Mouse (Mus musculus) CH12.LX (cell line): ENCODE results near the gene Fam117a. TPM values are rescaled to one million over a fixed set of nuclear protein-coding genes. Genes with fewer than 3 reads are reported as not detected.

Experiments
- DNase-seq: peaks from one replicate; pipeline ENCODE4 v3.0.0-alpha.2; 2013; ENCODE audit errors: extremely low read depth
- H3K27ac ChIP-seq: 2 replicates; pipeline ENCODE4 v1.5.1; 2012; ENCODE audit warnings: low read depth, mild to moderate bottlenecking, control low read depth, moderate library complexity; ENCODE audit not compliant: insufficient read depth
- H3K27me3 ChIP-seq: replicated peaks from 2 replicates; pipeline ENCODE3; 2012; ENCODE audit warnings: inconsistent platforms
- H3K36me3 ChIP-seq, 2 experiments: replicated peaks in 1 of 2; 2 replicates each; pipeline versions ENCODE3 to v1.6.1; 2012; ENCODE audit warnings: inconsistent platforms in 1 of 2, low read length in 1 of 2, mild to moderate bottlenecking in 1 of 2, mixed read lengths in 1 of 2, moderate library complexity in 1 of 2; ENCODE audit not compliant: control insufficient read depth in 1 of 2, insufficient read depth in 1 of 2
- H3K4me1 ChIP-seq, 2 experiments: 2 replicates each; pipeline ENCODE4 v1.6.1; 2012; ENCODE audit warnings: inconsistent platforms in 1 of 2, moderate library complexity in 1 of 2; ENCODE audit not compliant: insufficient read depth in 2 of 2, control insufficient read depth in 1 of 2
- H3K4me2 ChIP-seq: 2 replicates; pipeline ENCODE4 v1.6.1; 2012; ENCODE audit warnings: low read depth, mild to moderate bottlenecking, control low read depth; ENCODE audit not compliant: poor library complexity, insufficient read depth, severe bottlenecking
- H3K4me3 ChIP-seq, 3 experiments: fragments of 150-350 bp in 1 of 3; sonication (generic) in 1 of 3; replicated peaks in 1 of 3; 2 replicates each; pipeline versions ENCODE3 to v1.5.1; 2011 to 2012; ENCODE audit warnings: low read depth in 2 of 3, low read length in 2 of 3, mild to moderate bottlenecking in 2 of 3, moderate library complexity in 2 of 3, control low read depth in 1 of 3, improper control_type of control experiment in 1 of 3, inconsistent platforms in 1 of 3, mixed read lengths in 1 of 3; ENCODE audit not compliant: poor library complexity in 1 of 3
- H3K79me2 ChIP-seq: replicated peaks from 2 replicates; pipeline ENCODE4 v1.6.1; 2012; ENCODE audit warnings: mild to moderate bottlenecking, moderate library complexity; ENCODE audit not compliant: control insufficient read depth, poor library complexity, insufficient read depth, severe bottlenecking; ENCODE audit errors: extremely low read depth
- H3K9ac ChIP-seq: 2 replicates; pipeline ENCODE4 v1.6.1; 2012; ENCODE audit warnings: low read depth, mild to moderate bottlenecking, control low read depth, moderate library complexity; ENCODE audit not compliant: insufficient read depth
- H3K9me3 ChIP-seq: replicated peaks from 2 replicates; pipeline ENCODE3; 2012; ENCODE audit warnings: low read length, inconsistent platforms, mixed read lengths
- CHD1 ChIP-seq: IDR thresholded peaks from 2 replicates; pipeline ENCODE4 v1.6.1; 2012; ENCODE audit warnings: low read depth, low read length, improper control_type of control experiment, inconsistent platforms
- ELF1 ChIP-seq: IDR thresholded peaks from 2 replicates; pipeline ENCODE4 v1.6.1; 2014; ENCODE audit warnings: low read depth, mild to moderate bottlenecking, inconsistent platforms, low read length, improper control_type of control experiment
- EP300 ChIP-seq: IDR thresholded peaks from 2 replicates; pipeline ENCODE4 v1.6.1; 2011; ENCODE audit warnings: low read length, improper control_type of control experiment
- GABPA ChIP-seq: IDR thresholded peaks from 2 replicates; pipeline ENCODE4 v1.6.1; 2012; ENCODE audit warnings: low read depth, low read length, improper control_type of control experiment, inconsistent platforms; ENCODE audit not compliant: insufficient replicate concordance
- HCFC1 ChIP-seq: IDR thresholded peaks from 2 replicates; pipeline ENCODE4 v1.6.1; 2012; ENCODE audit warnings: low read depth, mild to moderate bottlenecking, inconsistent platforms, low read length, improper control_type of control experiment
- IRF4 ChIP-seq: IDR thresholded peaks from 2 replicates; pipeline ENCODE4 v1.6.1; 2014; ENCODE audit warnings: low read depth, mild to moderate bottlenecking, inconsistent platforms, low read length, improper control_type of control experiment
- JUN ChIP-seq: IDR thresholded peaks from 2 replicates; pipeline ENCODE4 v1.6.1; 2011; ENCODE audit warnings: low read depth, mild to moderate bottlenecking, low read length, improper control_type of control experiment, moderate library complexity; ENCODE audit not compliant: insufficient read depth
- KAT2A ChIP-seq: IDR thresholded peaks from 2 replicates; pipeline ENCODE4 v1.6.1; 2012; ENCODE audit warnings: low read length, improper control_type of control experiment, inconsistent platforms; ENCODE audit not compliant: insufficient replicate concordance
- MAZ ChIP-seq: IDR thresholded peaks from 2 replicates; pipeline ENCODE4 v1.6.1; 2012; ENCODE audit warnings: low read depth, mild to moderate bottlenecking, inconsistent platforms, low read length, improper control_type of control experiment, moderate library complexity
- MEF2A ChIP-seq: IDR thresholded peaks from 2 replicates; pipeline ENCODE4 v1.6.1; 2014; ENCODE audit warnings: low read depth, mild to moderate bottlenecking, inconsistent platforms, low read length, improper control_type of control experiment, borderline replicate concordance
- MXI1 ChIP-seq: IDR thresholded peaks from 2 replicates; pipeline ENCODE4 v1.6.1; 2011; ENCODE audit warnings: mild to moderate bottlenecking, low read depth, low read length, improper control_type of control experiment
- MYC ChIP-seq: IDR thresholded peaks from 2 replicates; pipeline ENCODE4 v1.6.1; 2011; ENCODE audit warnings: low read depth, mild to moderate bottlenecking, improper control_type of control experiment, low read length
- NELFE ChIP-seq: IDR thresholded peaks from 2 replicates; pipeline ENCODE4 v1.6.1; 2011; ENCODE audit warnings: low read depth, low read length, improper control_type of control experiment
- PAX5 ChIP-seq: IDR thresholded peaks from 2 replicates; pipeline ENCODE4 v1.6.1; 2012; ENCODE audit warnings: low read length, inconsistent platforms, mixed read lengths
- POLR2A ChIP-seq: IDR thresholded peaks from 2 replicates; pipeline ENCODE4 v1.6.1; 2011; ENCODE audit warnings: low read depth, mild to moderate bottlenecking, improper control_type of control experiment, low read length
- POLR2AphosphoS2 ChIP-seq: IDR thresholded peaks from 2 replicates; pipeline ENCODE4 v1.6.1; 2011; ENCODE audit warnings: low read depth, low read length, improper control_type of control experiment
- RCOR1 ChIP-seq: conservative IDR thresholded peaks from 2 replicates; pipeline ENCODE4 v1.6.1; 2012; ENCODE audit warnings: low read depth, mild to moderate bottlenecking, inconsistent platforms, low read length, improper control_type of control experiment
- SMC3 ChIP-seq: IDR thresholded peaks from 2 replicates; pipeline ENCODE4 v1.6.1; 2011; ENCODE audit warnings: low read depth, low read length, improper control_type of control experiment
- TBP ChIP-seq: conservative IDR thresholded peaks from 2 replicates; pipeline ENCODE4 v1.6.1; 2011; ENCODE audit warnings: low read depth, low read length, improper control_type of control experiment
- TCF12 ChIP-seq: IDR thresholded peaks from 2 replicates; pipeline ENCODE4 v1.6.1; 2014; ENCODE audit warnings: low read depth, mild to moderate bottlenecking, inconsistent platforms, low read length, improper control_type of control experiment
- UBTF ChIP-seq: IDR thresholded peaks from 2 replicates; pipeline ENCODE4 v1.6.1; 2012; ENCODE audit warnings: low read depth, mild to moderate bottlenecking, inconsistent platforms, low read length, improper control_type of control experiment, moderate library complexity
- ZC3H11A ChIP-seq: IDR thresholded peaks from 2 replicates; pipeline ENCODE4 v1.6.1; 2012; ENCODE audit warnings: low read depth, mild to moderate bottlenecking, inconsistent platforms, low read length, improper control_type of control experiment
- ZMIZ1 ChIP-seq: IDR thresholded peaks from 2 replicates; pipeline ENCODE4 v1.6.1; 2012; ENCODE audit warnings: low read depth, mild to moderate bottlenecking, inconsistent platforms, low read length, improper control_type of control experiment
- ZNF384 ChIP-seq: IDR thresholded peaks from 2 replicates; pipeline ENCODE4 v1.6.1; 2012; ENCODE audit warnings: low read depth, low read length, improper control_type of control experiment, inconsistent platforms
- dilution Hi-C: fragments of 300-500 bp; cut with MboI; formaldehyde crosslinking; loops from 2 replicates; pipeline ENCODE4 v1.14.3; 2020; ENCODE audit warnings: low sequenced_read_pairs; ENCODE audit not compliant: extremely low pct_unique_long_range_greater_than_20kb, extremely low pct_ligation_motif_present
- in situ Hi-C: fragments of 300-500 bp; cut with MboI; formaldehyde crosslinking; loops from 3 replicates; pipeline ENCODE4 v1.14.3; 2019; ENCODE audit warnings: low sequenced_read_pairs, low pct_ligation_motif_present, low pct_unique_long_range_greater_than_20kb, mixed read lengths
- polyA plus RNA-seq: library from polyadenylated mRNA; unstranded; fragments of >175 nt; gene quantifications from 2 replicates; pipeline ENCODE4 v1.2.1, GENCODE M21; 2012; ENCODE audit warnings: low read depth; ENCODE audit not compliant: insufficient read length
- total RNA-seq, 2 experiments: library from RNA; depleted of rRNA; stranded (reverse); fragments of 300-350 nt in 1 of 2; fragments of >200 nt in 1 of 2; gene quantifications; 2 replicates each; pipeline ENCODE4 v1.2.3; 2012 to 2014

The Fam117a gene
- total and polyA plus RNA-seq, 3 experiments: 0.54 to 2.2 (median 0.91) TPM

GRCm38 (mm10) chr11:95394112-95394511 lies 57.3 kb downstream of the Fam117a start:
- no peak overlapping the region for H3K4me3 ChIP-seq
- in situ Hi-C loops (loop anchor here (25.0 kb wide), 1 partner anchor 268 kb away; the partner anchor contains the start of gene Phb), dilution Hi-C loops (no loop called here)
- no peak overlapping the region for H3K4me2 ChIP-seq
- H3K27ac ChIP-seq: no peak overlapping the region
- TF ChIP-seq GABPA: no peak
- no peak for TF ChIP-seq POLR2AphosphoS2
- TF ChIP-seq RCOR1: no peak
- peaks cover 6% of the 10 kb centered on the region for H3K27me3 ChIP-seq
- H3K9ac ChIP-seq: no peak overlapping the region
- no peaks in the 10 kb centered on the region for H3K9me3 ChIP-seq
- peaks cover 25 to 45% of the 10 kb centered on the region in 2 experiments for H3K36me3 ChIP-seq
- no peaks in the 10 kb centered on the region for H3K79me2 ChIP-seq
- H3K4me1 ChIP-seq: no peaks in the 10 kb centered on the region; a peak in 1 of 4 replicates
- no peak for DNase-seq

DNA sequence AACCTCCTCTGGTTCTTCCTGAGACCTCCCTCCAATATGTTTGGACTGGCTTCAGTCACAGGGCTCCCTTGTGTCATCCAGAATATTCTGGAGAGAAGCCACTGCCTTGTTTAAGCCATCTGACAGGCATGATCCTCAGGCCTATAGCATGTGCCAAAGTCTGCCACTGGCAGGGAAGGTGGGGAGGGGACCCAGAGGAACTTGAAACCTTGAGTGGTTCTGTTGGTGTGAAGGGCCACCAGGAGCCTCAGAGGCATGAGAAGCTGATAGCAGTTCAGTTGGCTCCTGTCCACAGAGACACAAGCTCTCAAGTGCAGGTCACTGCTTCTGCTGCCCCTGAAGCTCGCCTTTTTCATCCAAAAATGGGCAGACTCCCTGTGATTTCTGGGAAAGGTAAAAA lies 59.7 kb downstream of the Fam117a start:
- in situ Hi-C loops: loop anchor here (5.0 to 25.0 kb wide), 2 partner anchors 121 to 266 kb away; partner anchors contain the start of gene Phb

GRCm38 (mm10) chr11:95397843-95398835 lies 61.3 kb downstream of the Fam117a start:
- in situ Hi-C loops (loop anchor here (5.0 to 25.0 kb wide), 2 partner anchors 119 to 264 kb away; partner anchors contain the start of gene Phb), dilution Hi-C loops (no loop called here)
- no peak overlapping the region for H3K4me2 ChIP-seq
- no peak overlapping the region for H3K27ac ChIP-seq
- DNase-seq: peak; percentile 72
- H3K27me3 ChIP-seq: peaks cover 40% of the 10 kb centered on the region
- no peaks in the 10 kb centered on the region for H3K9me3 ChIP-seq
- peaks cover 0 to 6% of the 10 kb centered on the region in 2 experiments for H3K36me3 ChIP-seq
- H3K4me1 ChIP-seq: no peaks in the 10 kb centered on the region
- H3K9ac ChIP-seq: no peak overlapping the region
- H3K79me2 ChIP-seq: no peaks in the 10 kb centered on the region
- H3K4me3 ChIP-seq: no peak overlapping the region
- TF ChIP-seq PAX5 (no peak), ZMIZ1 (no peak), IRF4 (peak; percentile 16; the same call in 1 of the 2 replicates), MAZ (0 out of 2 replicates have a peak, but pooled peaks have one; percentile 40), GABPA (no peak), MXI1 (no peak), POLR2A (no peak), ZC3H11A (peak; percentile 84), ZNF384 (no peak), MEF2A (no peak), TBP (no peak), SMC3 (peak; percentile 98), UBTF (no peak), EP300 (no peak), NELFE (no peak; the same call in 1 of the 2 replicates)

More for the DNA sequence above, 59.7 kb downstream of the Fam117a start:
- no peak for TF ChIP-seq HCFC1
- TF ChIP-seq MXI1: no peak
- no peak for TF ChIP-seq ELF1
- no peak for TF ChIP-seq CHD1
- no peak for TF ChIP-seq JUN
- no peak for TF ChIP-seq ZMIZ1
- TF ChIP-seq UBTF: no peak
- TF ChIP-seq ZNF384: no peak
- no peak for TF ChIP-seq MYC
- TF ChIP-seq NELFE: no peak
- no peak for TF ChIP-seq MEF2A
- no peak for TF ChIP-seq PAX5
- no peak for TF ChIP-seq IRF4
- no peak for TF ChIP-seq POLR2A
- no peak for TF ChIP-seq MAZ
- TF ChIP-seq KAT2A: no peak
- no peak for TF ChIP-seq TCF12
- H3K4me1 ChIP-seq: no peaks in the 10 kb centered on the region; a peak in 1 of 4 replicates
- H3K4me2 ChIP-seq: no peak overlapping the region
- H3K36me3 ChIP-seq: peaks cover 6 to 21% of the 10 kb centered on the region in 2 experiments
- dilution Hi-C loops: no loop called here
- H3K4me3 ChIP-seq: no peak overlapping the region
- no peaks in the 10 kb centered on the region for H3K79me2 ChIP-seq
- no peak for DNase-seq
- no peak overlapping the region for H3K9ac ChIP-seq
- no peak overlapping the region for H3K27ac ChIP-seq
- peaks cover 29% of the 10 kb centered on the region for H3K27me3 ChIP-seq
- no peaks in the 10 kb centered on the region for H3K9me3 ChIP-seq
